Mouse (Mus musculus) heart, embryonic 11.5 days (tissue): Measurements from ENCODE around the gene Dkkl1. TPM values are rescaled to one million over a fixed set of nuclear protein-coding genes. Genes with fewer than 3 reads are reported as not detected.

ENCODE experiments used
- ATAC-seq: fragments of 200-750 bp; cut with Nextera tagmentation; replicated peaks from 2 replicates; pipeline ENCODE4 v1.8.0; 2017; ENCODE audit warnings: moderate library complexity; ENCODE audit not compliant: insufficient number of reproducible peaks, low FRiP score, low TSS enrichment
- H3K27ac ChIP-seq: fragments of 300-500 bp; sonication (generic); 2 replicates; pipeline ENCODE4 v1.5.1; 2014; ENCODE audit warnings: mild to moderate bottlenecking, low read depth, low read length
- H3K27me3 ChIP-seq: fragments of 300-500 bp; sonication (generic); 2 replicates; pipeline ENCODE4 v1.6.1; 2014; ENCODE audit warnings: mild to moderate bottlenecking, low read length, mixed read lengths; ENCODE audit not compliant: control insufficient read depth, insufficient read depth
- H3K36me3 ChIP-seq: fragments of 300-500 bp; sonication (generic); 2 replicates; pipeline ENCODE4 v1.6.1; 2014; ENCODE audit warnings: mild to moderate bottlenecking, low read length, moderate library complexity, mixed read lengths; ENCODE audit not compliant: control insufficient read depth, insufficient read depth
- H3K4me1 ChIP-seq: fragments of 300-500 bp; sonication (generic); 2 replicates; pipeline ENCODE4 v1.6.1; 2014; ENCODE audit warnings: low read length; ENCODE audit not compliant: control insufficient read depth, insufficient read depth
- H3K4me2 ChIP-seq: fragments of 300-500 bp; sonication (generic); 2 replicates; pipeline ENCODE4 v1.6.1; 2014; ENCODE audit warnings: mild to moderate bottlenecking, moderate library complexity
- H3K4me3 ChIP-seq: fragments of 300-500 bp; sonication (generic); 2 replicates; pipeline ENCODE4 v1.5.1; 2014; ENCODE audit warnings: low read depth, low read length
- H3K9ac ChIP-seq: fragments of 300-500 bp; sonication (generic); 2 replicates; pipeline ENCODE4 v1.6.1; 2014; ENCODE audit warnings: mild to moderate bottlenecking, low read depth, low read length, moderate library complexity
- H3K9me3 ChIP-seq: fragments of 300-500 bp; sonication (generic); replicated peaks from 2 replicates; pipeline ENCODE4 v1.6.1; 2016; ENCODE audit warnings: low read length; ENCODE audit not compliant: control insufficient read depth
- WGBS: fragments of 180-500 bp; shearing (Covaris S2); extraction: QIAGEN DNeasy Blood & Tissue Kit; methylation state at CpG from one replicate; pipeline ENCODE4 v1.1.7; 2014; ENCODE audit not compliant: insufficient replicate concordance; 5-methylcytosine and 5-hydroxymethylcytosine counted together
- polyA plus RNA-seq: library from polyadenylated mRNA; unstranded; fragments of >200 nt; fragmentation: Nextera tagmentation; extraction: Ambion mirVana; gene quantifications from 2 replicates; pipeline ENCODE4 v1.2.1, GENCODE M21; 2014

The Dkkl1 gene
- polyA plus RNA-seq, 1 experiment from 2014 or later, result 1.9 TPM

GRCm38 (mm10) chr7:45182199-45182601 is 29.7 kb downstream of the Dkkl1 start:
- under 1% methylated on average over 34 of the region's 34 CpGs for WGBS
- no peaks in the 10 kb centered on the region for H3K36me3 ChIP-seq
- H3K9ac ChIP-seq, result no peak overlapping the region
- H3K27me3 ChIP-seq, result peaks cover 98% of the 10 kb centered on the region
- H3K27ac ChIP-seq, result no peak overlapping the region
- H3K4me3 ChIP-seq, result peak overlapping the region; percentile 33
- H3K4me1 ChIP-seq, result peaks cover 14% of the 10 kb centered on the region; the same call in 1 of the 2 replicates
- peak overlapping the region; percentile 68 for H3K4me2 ChIP-seq
- peak; percentile 77 for ATAC-seq
- no peaks in the 10 kb centered on the region for H3K9me3 ChIP-seq

- Histone ChIP-seq H3K9ac (no peak overlapping the region), H3K27me3 (peaks cover 99% of the 10 kb centered on the region), H3K9me3 (no peaks in the 10 kb centered on the region), H3K27ac (no peak overlapping the region), H3K4me1 (peaks cover 17% of the 10 kb centered on the region; the same call in 1 of the 2 replicates), H3K36me3 (no peaks in the 10 kb centered on the region), H3K4me3 (peak overlapping the region; percentile 32), H3K4me2 (peak overlapping the region; percentile 68)
- 5% methylated on average over 35 of the region's 35 CpGs for WGBS
- no peak for ATAC-seq
These were observed 30.4 kb downstream of the Dkkl1 start for GRCm38 (mm10) chr7:45181540-45181939.

GRCm38 (mm10) chr7:45180896-45181477 is 31.0 kb downstream of the Dkkl1 start, which contains the start of gene Pth2:
TSS of gene Pth2 (plus strand) at chr7:45180995.
- Histone ChIP-seq H3K27me3 (peaks cover 99% of the 10 kb centered on the region), H3K4me2 (peak within 1 kb of the TSS; percentile 68), H3K27ac (no peak within 1 kb of the TSS), H3K4me3 (peak within 1 kb of the TSS; percentile 32), H3K9ac (no peak within 1 kb of the TSS), H3K9me3 (no peaks in the 10 kb centered on the region), H3K4me1 (peaks cover 17% of the 10 kb centered on the region; the same call in 1 of the 2 replicates), H3K36me3 (no peaks in the 10 kb centered on the region)
- WGBS, result 27% methylated on average over 19 of the region's 20 CpGs
- ATAC-seq, result no peak

- no peak for ATAC-seq
These were observed 32.5 kb downstream of the Dkkl1 start, which contains the start of gene Gfy for GRCm38 (mm10) chr7:45179469-45179868. TSS of gene Gfy (minus strand) at chr7:45179569.

GRCm38 (mm10) chr7:45178550-45178949 is 33.4 kb downstream of the Dkkl1 start:
- Histone ChIP-seq H3K36me3 (no peaks in the 10 kb centered on the region), H3K9me3 (no peaks in the 10 kb centered on the region), H3K27ac (no peak overlapping the region), H3K4me1 (peaks cover 22% of the 10 kb centered on the region; the same call in 1 of the 2 replicates), H3K27me3 (peaks cover 96% of the 10 kb centered on the region), H3K4me2 (no peak overlapping the region), H3K9ac (no peak overlapping the region), H3K4me3 (no peak overlapping the region)
- WGBS, result 25% methylated on average over 7 of the region's 7 CpGs
- ATAC-seq, result no peak

More at GRCm38 (mm10) chr7:45179469-45179868, 32.5 kb downstream of the Dkkl1 start, which contains the start of gene Gfy:
- H3K9me3 ChIP-seq, result no peaks in the 10 kb centered on the region
- H3K27ac ChIP-seq, result no peak within 1 kb of the TSS
- peaks cover 22% of the 10 kb centered on the region; the same call in 1 of the 2 replicates for H3K4me1 ChIP-seq
- H3K4me2 ChIP-seq, result no peak within 1 kb of the TSS
- H3K4me3 ChIP-seq, result no peak within 1 kb of the TSS
- H3K27me3 ChIP-seq, result peaks cover 99% of the 10 kb centered on the region
- no peak within 1 kb of the TSS for H3K9ac ChIP-seq
- H3K36me3 ChIP-seq, result no peaks in the 10 kb centered on the region
- WGBS, result 30% methylated on average over 7 of the region's 7 CpGs

- H3K9ac ChIP-seq, result no peak overlapping the region
- H3K27me3 ChIP-seq, result peaks cover 83% of the 10 kb centered on the region
- H3K4me2 ChIP-seq, result peak overlapping the region; percentile 45
- H3K27ac ChIP-seq, result no peak overlapping the region
- H3K9me3 ChIP-seq, result no peaks in the 10 kb centered on the region
- 2% methylated on average over 29 of the region's 31 CpGs for WGBS
- no peaks in the 10 kb centered on the region for H3K36me3 ChIP-seq
- no peak for ATAC-seq
- H3K4me3 ChIP-seq, result peak overlapping the region; percentile 11
- peaks cover 14% of the 10 kb centered on the region; the same call in 1 of the 2 replicates for H3K4me1 ChIP-seq
These were observed 35.6 kb downstream of the Dkkl1 start for GRCm38 (mm10) chr7:45176356-45176755.

GRCm38 (mm10) chr7:45175929-45176328 is 36.0 kb downstream of the Dkkl1 start:
- Histone ChIP-seq H3K4me2 (peak overlapping the region; percentile 45), H3K27ac (no peak overlapping the region), H3K9ac (no peak overlapping the region), H3K4me1 (peaks cover 10% of the 10 kb centered on the region; the same call in 1 of the 2 replicates), H3K27me3 (peaks cover 79% of the 10 kb centered on the region), H3K9me3 (peaks cover 2% of the 10 kb centered on the region; the same call in 1 of the 2 replicates), H3K36me3 (no peaks in the 10 kb centered on the region), H3K4me3 (peak overlapping the region; percentile 11)
- under 1% methylated on average over 23 of the region's 23 CpGs for WGBS
- no peak for ATAC-seq

GRCm38 (mm10) chr7:45175398-45175797 is 36.5 kb downstream of the Dkkl1 start:
- WGBS, result 6% methylated on average over 13 of the region's 13 CpGs
- H3K4me3 ChIP-seq, result no peak overlapping the region
- ATAC-seq, result no peak
- H3K4me2 ChIP-seq, result no peak overlapping the region
- H3K9ac ChIP-seq, result no peak overlapping the region
- no peak overlapping the region for H3K27ac ChIP-seq
- peaks cover 8% of the 10 kb centered on the region; the same call in 1 of the 2 replicates for H3K4me1 ChIP-seq
- no peaks in the 10 kb centered on the region for H3K36me3 ChIP-seq
- H3K9me3 ChIP-seq, result peaks cover 6% of the 10 kb centered on the region
- H3K27me3 ChIP-seq, result peaks cover 73% of the 10 kb centered on the region
